Mouse (Mus musculus): ENCODE results near the gene Rtl5. TPM values are rescaled to one million over a fixed set of nuclear protein-coding genes. Genes with fewer than 3 reads are reported as not detected.

Rtl5 gene
- total and polyA plus RNA-seq, 3 experiments: 1.7 to 2.3 (median 2.1) TPM

- Histone ChIP-seq H3K27ac (no peak overlapping the region), H3K79me2 (replicated peaks; ENCODE audit: control insufficient read depth, insufficient read depth, low read length) (no peaks in the 10 kb centered on the region), H3K36me3 (ENCODE audit: control insufficient read depth, insufficient read depth, low read length) (no peaks in the 10 kb centered on the region), H3K4me3 (peak overlapping the region; percentile 51), H3K4me1 (ENCODE audit: control insufficient read depth, insufficient read depth, low read length) (peaks cover 1% of the 10 kb centered on the region; the same call in 1 of the 2 replicates), H3K27me3 (ENCODE audit: control insufficient read depth, insufficient read depth, low read length) (no peaks in the 10 kb centered on the region), H3K9ac (ENCODE audit: low read depth, low read length) (no peak overlapping the region)
- intact Hi-C loops (cut with DNase I): loop anchor here (5.0 kb wide), 1 partner anchor 46 kb away; the partner anchor contains the start of gene Pin4
- DNase-seq: no peak
- 33% methylated on average over 2 of the region's 2 CpGs for WGBS
- TF ChIP-seq CTCF (IDR thresholded peaks at IDR 0.05): no peak
Observed at GRCm38 (mm10) chrX:102071517-102071916, 413 bp upstream of the Rtl5 start.

GRCm38 (mm10) chrX:102068811-102069540 lies 2.1 kb downstream of the Rtl5 start:
- no peaks in the 10 kb centered on the region for H3K36me3 ChIP-seq (ENCODE audit: control insufficient read depth, insufficient read depth, low read length)
- no peak overlapping the region for H3K9ac ChIP-seq (ENCODE audit: low read depth, low read length)
- no peak overlapping the region for H3K4me3 ChIP-seq
- no peaks in the 10 kb centered on the region for H3K79me2 ChIP-seq (replicated peaks; ENCODE audit: control insufficient read depth, insufficient read depth, low read length)
- intact Hi-C loops (cut with DNase I): loop anchor here (5.0 kb wide), 1 partner anchor 47 kb away; no protein-coding TSS in a partner anchor
- TF ChIP-seq POLR2A (IDR thresholded peaks at IDR 0.05; ENCODE audit: insufficient read depth, low read depth, low read length) (no peak), CTCF (IDR thresholded peaks at IDR 0.05) (no peak), EP300 (IDR thresholded peaks at IDR 0.05; ENCODE audit: insufficient read depth, low read depth, low read length) (no peak)
- H3K4me1 ChIP-seq (ENCODE audit: control insufficient read depth, insufficient read depth, low read length): peaks cover 5% of the 10 kb centered on the region
- WGBS: 90% methylated on average over 24 of the region's 24 CpGs
- no peak overlapping the region for H3K27ac ChIP-seq
- no peaks in the 10 kb centered on the region for H3K27me3 ChIP-seq (ENCODE audit: control insufficient read depth, insufficient read depth, low read length)
- DNase-seq: peak in 1 of 2 experiments; percentile 18

- Histone ChIP-seq H3K27me3 (ENCODE audit: control insufficient read depth, insufficient read depth, low read length) (no peaks in the 10 kb centered on the region), H3K27ac (no peak overlapping the region), H3K4me3 (no peak overlapping the region), H3K4me1 (ENCODE audit: control insufficient read depth, insufficient read depth, low read length) (peaks cover 12% of the 10 kb centered on the region), H3K9ac (ENCODE audit: low read depth, low read length) (no peak overlapping the region), H3K36me3 (ENCODE audit: control insufficient read depth, insufficient read depth, low read length) (no peaks in the 10 kb centered on the region), H3K79me2 (replicated peaks; ENCODE audit: control insufficient read depth, insufficient read depth, low read length) (no peaks in the 10 kb centered on the region)
- WGBS: 76% methylated on average over 6 of the region's 6 CpGs
- peak in 1 of 2 experiments; percentile 3 for DNase-seq
- TF ChIP-seq EP300 (IDR thresholded peaks at IDR 0.05; ENCODE audit: insufficient read depth, low read depth, low read length) (no peak), CTCF (IDR thresholded peaks at IDR 0.05) (no peak), POLR2A (IDR thresholded peaks at IDR 0.05; ENCODE audit: insufficient read depth, low read depth, low read length) (no peak)
- intact Hi-C loops (cut with DNase I): loop anchor here (2.0 to 5.0 kb wide), 2 partner anchors 45 to 256 kb away; no protein-coding TSS in a partner anchor
Observed at GRCm38 (mm10) chrX:102067118-102067517, 4.0 kb downstream of the Rtl5 start.

GRCm38 (mm10) chrX:102066134-102066533 lies 5.0 kb downstream of the Rtl5 start:
- no peak overlapping the region for H3K27ac ChIP-seq
- no peak overlapping the region for H3K4me3 ChIP-seq
- no peaks in the 10 kb centered on the region for H3K27me3 ChIP-seq (ENCODE audit: control insufficient read depth, insufficient read depth, low read length)
- DNase-seq: peak; percentile 62 to 80
- intact Hi-C loops (cut with DNase I): loop anchor here (2.0 to 5.0 kb wide), 2 partner anchors 44 to 255 kb away; no protein-coding TSS in a partner anchor
- WGBS: 20% methylated on average over 9 of the region's 9 CpGs
- no peak overlapping the region for H3K9ac ChIP-seq (ENCODE audit: low read depth, low read length)
- H3K79me2 ChIP-seq (replicated peaks; ENCODE audit: control insufficient read depth, insufficient read depth, low read length): no peaks in the 10 kb centered on the region
- peaks cover 15% of the 10 kb centered on the region for H3K4me1 ChIP-seq (ENCODE audit: control insufficient read depth, insufficient read depth, low read length)
- no peak for TF ChIP-seq POLR2A (IDR thresholded peaks at IDR 0.05; ENCODE audit: insufficient read depth, low read depth, low read length)
- 0 out of 2 replicates have a peak, but pooled peaks have one; percentile 40 for TF ChIP-seq EP300 (IDR thresholded peaks at IDR 0.05; ENCODE audit: insufficient read depth, low read depth, low read length)
- peak; percentile 95 for TF ChIP-seq CTCF (IDR thresholded peaks at IDR 0.05)
- H3K36me3 ChIP-seq (ENCODE audit: control insufficient read depth, insufficient read depth, low read length): no peaks in the 10 kb centered on the region

- H3K36me3 ChIP-seq (ENCODE audit: control insufficient read depth, insufficient read depth, low read length): no peaks in the 10 kb centered on the region
- TF ChIP-seq CTCF (IDR thresholded peaks at IDR 0.05): no peak
- TF ChIP-seq POLR2A (IDR thresholded peaks at IDR 0.05; ENCODE audit: insufficient read depth, low read depth, low read length): no peak
- no peak for TF ChIP-seq EP300 (IDR thresholded peaks at IDR 0.05; ENCODE audit: insufficient read depth, low read depth, low read length)
- intact Hi-C loops (cut with DNase I): loop anchor here (1.0 to 5.0 kb wide), 2 partner anchors 43 to 83 kb away; no protein-coding TSS in a partner anchor
- H3K4me3 ChIP-seq: no peak overlapping the region
- WGBS: 45% methylated on average over 4 of the region's 4 CpGs
- no peak overlapping the region for H3K27ac ChIP-seq
- H3K79me2 ChIP-seq (replicated peaks; ENCODE audit: control insufficient read depth, insufficient read depth, low read length): no peaks in the 10 kb centered on the region
- H3K9ac ChIP-seq (ENCODE audit: low read depth, low read length): no peak overlapping the region
- peaks cover 15% of the 10 kb centered on the region for H3K4me1 ChIP-seq (ENCODE audit: control insufficient read depth, insufficient read depth, low read length)
- peak; percentile 13 to 14 for DNase-seq
- H3K27me3 ChIP-seq (ENCODE audit: control insufficient read depth, insufficient read depth, low read length): no peaks in the 10 kb centered on the region
Observed at GRCm38 (mm10) chrX:102065213-102065775, 5.8 kb downstream of the Rtl5 start.

GRCm38 (mm10) chrX:102064062-102064461 lies 7.0 kb downstream of the Rtl5 start:
- TF ChIP-seq EP300 (IDR thresholded peaks at IDR 0.05; ENCODE audit: insufficient read depth, low read depth, low read length) (no peak), POLR2A (IDR thresholded peaks at IDR 0.05; ENCODE audit: insufficient read depth, low read depth, low read length) (no peak), CTCF (IDR thresholded peaks at IDR 0.05) (no peak)
- Histone ChIP-seq H3K4me1 (ENCODE audit: control insufficient read depth, insufficient read depth, low read length) (peaks cover 15% of the 10 kb centered on the region), H3K9ac (ENCODE audit: low read depth, low read length) (no peak overlapping the region), H3K79me2 (replicated peaks; ENCODE audit: control insufficient read depth, insufficient read depth, low read length) (no peaks in the 10 kb centered on the region), H3K36me3 (ENCODE audit: control insufficient read depth, insufficient read depth, low read length) (no peaks in the 10 kb centered on the region), H3K4me3 (no peak overlapping the region), H3K27me3 (ENCODE audit: control insufficient read depth, insufficient read depth, low read length) (no peaks in the 10 kb centered on the region), H3K27ac (no peak overlapping the region)
- WGBS: 52% methylated on average over 3 of the region's 3 CpGs
- DNase-seq: peak in 1 of 2 experiments; percentile 16
- intact Hi-C loops (cut with DNase I): loop anchor here (1.0 kb wide), 1 partner anchor 110 kb away; no protein-coding TSS in a partner anchor
